Mouse (Mus musculus) ES-E14 (cell line): ENCODE results near the gene Gm867.

Experiments used
- HCFC1 ChIP-seq: IDR thresholded peaks from 2 replicates; pipeline ENCODE4 v1.6.1; 2012; ENCODE audit warnings: low read length, inconsistent platforms, borderline replicate concordance; ENCODE audit not compliant: insufficient read depth
- MAFK ChIP-seq: IDR thresholded peaks from 2 replicates; pipeline ENCODE4 v1.6.1; 2014; ENCODE audit warnings: mild to moderate bottlenecking, low read depth, low read length, inconsistent platforms; ENCODE audit not compliant: insufficient read depth
- ZC3H11A ChIP-seq: IDR thresholded peaks from 2 replicates; pipeline ENCODE4 v1.6.1; 2012; ENCODE audit warnings: low read depth, mild to moderate bottlenecking, inconsistent platforms, low read length, borderline replicate concordance

DNA sequence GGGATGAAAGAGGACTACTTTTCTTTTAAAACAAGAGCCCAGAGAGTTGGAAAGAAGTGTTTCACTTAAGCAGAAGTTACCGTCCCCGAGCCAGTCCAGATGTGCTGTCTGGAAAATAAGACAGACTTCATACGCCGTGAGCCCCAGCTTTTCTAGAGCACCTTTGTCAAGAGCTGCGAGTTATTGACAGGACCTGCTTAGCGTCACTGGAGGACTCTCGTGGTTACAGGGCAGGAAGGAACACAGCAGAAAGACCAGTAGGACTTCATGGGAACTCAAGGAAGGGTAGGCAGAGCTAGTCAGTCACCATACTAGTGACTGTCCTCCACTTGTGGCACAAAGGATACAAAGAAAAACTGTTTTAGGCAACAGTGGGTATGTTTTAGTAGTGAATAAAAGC is 24.9 kb downstream of the Gm867 start:
- TF ChIP-seq MAFK (no peak), HCFC1 (no peak), ZC3H11A (no peak)
